Mouse (Mus musculus): ENCODE measurements around the gene Jph3.
A peak's percentile ranks its signal among the peaks of the same experiment; 100 is the strongest.

Jph3 gene

GRCm38 (mm10) chr8:121730646-121731045 is 1.2 kb downstream of the Jph3 start:
- no peak for DNase-seq

DNA sequence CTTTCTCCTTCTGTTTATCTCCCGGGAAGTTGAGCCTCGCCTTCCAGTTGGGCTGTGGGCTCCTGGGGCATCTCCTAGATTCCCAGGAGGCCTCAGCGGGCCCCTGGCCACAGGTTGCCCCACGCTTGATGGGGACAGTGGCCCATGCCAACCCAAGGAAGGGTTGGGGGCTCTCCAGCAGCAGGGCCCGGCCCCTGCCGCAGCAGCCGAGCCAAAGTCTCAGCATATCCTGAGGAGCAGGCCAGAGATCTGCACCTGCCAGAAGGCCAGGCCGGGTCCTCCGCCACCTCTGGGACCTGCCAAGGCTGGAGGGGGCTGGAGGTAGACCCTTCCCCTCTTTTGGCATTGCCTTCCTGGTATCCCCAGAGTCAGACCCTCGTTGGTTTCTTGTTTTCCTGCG is 1.6 kb downstream of the Jph3 start:
- no peak for DNase-seq

DNA sequence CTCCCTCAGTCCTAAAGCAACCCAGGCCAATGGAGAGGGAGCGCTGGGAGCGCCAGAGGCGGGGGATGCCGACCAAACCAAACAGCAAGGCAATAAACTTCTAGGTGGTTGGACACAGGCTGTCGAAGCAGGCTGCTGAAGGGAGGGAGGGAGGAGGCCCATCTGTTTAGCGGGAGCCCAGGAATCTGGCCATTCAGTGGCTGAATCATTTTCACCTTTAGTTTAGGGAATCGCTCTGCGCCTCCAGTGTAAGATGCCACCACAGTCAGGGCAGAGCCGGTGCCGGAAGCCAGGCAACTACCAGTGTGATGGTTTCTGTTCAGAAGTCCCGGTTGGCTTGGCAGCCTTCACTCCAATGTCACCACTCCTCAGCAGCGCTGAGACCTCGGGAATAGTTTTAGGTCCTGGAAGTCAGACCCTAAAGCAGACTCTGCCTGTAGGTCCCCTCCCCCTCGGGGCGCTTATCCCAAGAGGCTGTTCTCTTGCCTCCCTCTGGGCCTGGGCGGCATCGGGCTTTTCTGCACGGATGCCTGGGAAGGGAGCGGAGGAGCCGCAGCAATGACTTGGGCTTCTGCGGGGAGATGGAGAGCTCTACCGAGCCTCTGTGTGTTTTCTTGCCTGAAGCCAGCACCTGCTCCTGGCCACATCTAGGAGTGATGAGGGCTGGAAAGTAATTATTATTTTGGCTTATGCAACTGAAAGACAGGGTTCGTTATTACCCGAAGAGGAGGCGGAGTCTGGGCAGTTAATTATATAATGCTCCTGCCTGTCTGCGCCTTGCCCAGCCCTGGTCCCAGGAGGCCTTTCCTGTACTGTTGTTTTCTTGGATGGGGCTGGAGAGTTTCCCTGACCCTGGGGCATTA is 2.3 kb downstream of the Jph3 start:
- no peak for DNase-seq

- DNase-seq: no peak
Observed at GRCm38 (mm10) chr8:121732334-121732665, 2.9 kb downstream of the Jph3 start.

DNA sequence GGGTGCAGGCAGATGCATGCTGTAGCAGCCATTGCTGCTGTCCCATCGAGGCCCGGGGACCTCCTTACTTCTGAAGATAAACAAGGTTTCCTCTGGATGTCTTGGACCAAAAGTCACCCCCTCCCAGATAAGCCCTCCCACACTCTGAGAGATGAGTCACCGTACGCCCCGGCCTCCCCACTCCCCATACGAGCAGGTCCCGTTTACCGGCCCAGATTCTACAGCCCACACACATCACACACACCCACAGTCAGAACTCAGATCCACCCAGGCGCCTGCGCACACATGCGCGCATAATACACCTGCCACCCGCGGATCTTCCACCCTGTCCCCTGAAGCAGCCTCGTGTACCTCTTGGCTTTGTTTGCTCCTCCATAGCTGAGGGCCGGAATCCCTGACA is 4.8 kb downstream of the Jph3 start:
- DNase-seq: no peak

- DNase-seq: peak; percentile 44
Observed at GRCm38 (mm10) chr8:121736236-121736635, 6.8 kb downstream of the Jph3 start.

DNA sequence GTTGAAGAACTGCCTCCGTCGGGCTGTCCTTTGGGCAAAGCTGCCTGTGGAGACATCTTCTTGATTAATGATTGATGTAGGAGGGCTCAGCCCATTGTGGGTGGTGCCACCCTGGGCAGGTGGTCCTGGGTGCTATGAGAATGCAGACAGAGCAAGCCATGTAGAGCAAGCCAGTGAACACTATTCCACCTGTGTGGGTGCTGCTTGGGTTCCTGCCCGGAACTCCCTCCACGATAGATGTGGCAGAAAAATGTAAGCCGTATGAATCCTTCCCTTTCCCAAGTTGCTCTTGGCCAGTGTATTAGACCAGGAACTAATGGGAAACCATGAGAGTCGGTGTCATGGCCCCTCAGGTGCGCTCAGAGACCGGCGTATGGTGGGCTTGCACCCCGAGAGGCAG is 11.3 kb downstream of the Jph3 start:
- no peak for DNase-seq

- no peak for DNase-seq
Observed at GRCm38 (mm10) chr8:121749501-121749900, 20.1 kb downstream of the Jph3 start.

GRCm38 (mm10) chr8:121750512-121750911 is 21.1 kb downstream of the Jph3 start:
- peak; percentile 16 for DNase-seq

DNA sequence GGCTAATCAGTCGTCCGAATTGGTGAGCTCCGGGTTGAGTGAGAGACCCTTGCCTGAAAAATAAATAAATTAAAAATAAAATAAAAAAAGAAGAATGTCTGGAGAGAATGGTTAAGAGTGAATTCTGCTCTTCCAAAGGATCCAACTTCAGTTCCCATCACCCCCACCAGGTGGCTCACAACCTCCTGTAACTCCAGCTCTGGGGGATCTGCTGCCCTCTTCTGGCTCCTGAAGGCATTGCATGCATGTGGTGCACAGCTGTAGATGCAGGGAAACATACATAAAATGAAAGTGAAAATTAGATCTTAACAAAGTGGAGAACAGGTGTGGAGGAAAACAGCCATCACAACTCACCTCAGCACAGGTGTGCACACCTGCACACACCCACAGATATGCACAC is 22.0 kb downstream of the Jph3 start:
- peak; percentile 78 for DNase-seq

DNA sequence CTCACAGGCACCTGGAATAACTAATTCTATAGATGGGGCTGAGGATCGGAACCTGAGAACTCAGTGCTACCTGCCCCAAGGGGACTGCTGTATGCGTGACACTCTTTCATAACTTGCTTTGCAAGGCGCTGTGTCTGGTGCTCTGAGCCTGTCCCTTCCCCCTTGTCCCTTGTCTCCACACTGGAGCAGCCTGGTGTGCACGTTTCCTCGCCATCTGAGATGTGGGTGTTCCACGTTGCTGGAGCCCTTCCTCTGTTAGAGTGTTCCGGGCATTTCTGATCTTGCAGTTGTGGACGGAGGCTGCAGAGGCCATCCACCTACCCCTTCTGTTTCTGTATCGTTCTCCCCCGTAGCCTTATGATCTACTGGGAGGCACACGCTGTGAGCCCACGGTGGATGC is 29.0 kb downstream of the Jph3 start:
- DNase-seq: no peak

GRCm38 (mm10) chr8:121760484-121760883 is 31.1 kb downstream of the Jph3 start:
- DNase-seq: no peak

DNA sequence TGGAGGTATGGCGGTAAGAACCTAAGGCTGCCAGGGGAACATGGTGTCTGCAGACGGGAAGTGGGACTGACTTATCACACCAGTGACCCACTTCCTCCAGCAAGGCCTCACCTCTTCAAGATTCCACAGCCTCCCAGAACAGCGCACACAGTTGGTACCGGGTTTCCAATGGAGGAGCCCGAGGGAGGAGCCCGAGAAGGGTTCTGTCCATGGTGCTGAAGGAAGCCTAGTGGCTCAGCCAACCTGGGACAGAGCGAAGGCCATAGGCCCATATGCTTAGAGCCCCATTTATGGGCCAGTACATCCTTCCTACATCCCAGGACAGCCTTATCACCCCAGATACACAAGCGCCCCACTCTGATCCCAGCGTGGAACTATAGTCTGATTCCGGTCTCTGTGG is 32.1 kb downstream of the Jph3 start:
- peak; percentile 62 for DNase-seq

GRCm38 (mm10) chr8:121762999-121763699 is 33.7 kb downstream of the Jph3 start:
- DNase-seq: no peak

- no peak for DNase-seq
Observed at GRCm38 (mm10) chr8:121763700-121764013, 34.2 kb downstream of the Jph3 start.

- no peak for DNase-seq
Observed at GRCm38 (mm10) chr8:121765594-121766138, 36.2 kb downstream of the Jph3 start.

GRCm38 (mm10) chr8:121769095-121769494 is 39.7 kb downstream of the Jph3 start:
- no peak for DNase-seq

GRCm38 (mm10) chr8:121769621-121770020 is 40.2 kb downstream of the Jph3 start:
- DNase-seq: no peak

DNA sequence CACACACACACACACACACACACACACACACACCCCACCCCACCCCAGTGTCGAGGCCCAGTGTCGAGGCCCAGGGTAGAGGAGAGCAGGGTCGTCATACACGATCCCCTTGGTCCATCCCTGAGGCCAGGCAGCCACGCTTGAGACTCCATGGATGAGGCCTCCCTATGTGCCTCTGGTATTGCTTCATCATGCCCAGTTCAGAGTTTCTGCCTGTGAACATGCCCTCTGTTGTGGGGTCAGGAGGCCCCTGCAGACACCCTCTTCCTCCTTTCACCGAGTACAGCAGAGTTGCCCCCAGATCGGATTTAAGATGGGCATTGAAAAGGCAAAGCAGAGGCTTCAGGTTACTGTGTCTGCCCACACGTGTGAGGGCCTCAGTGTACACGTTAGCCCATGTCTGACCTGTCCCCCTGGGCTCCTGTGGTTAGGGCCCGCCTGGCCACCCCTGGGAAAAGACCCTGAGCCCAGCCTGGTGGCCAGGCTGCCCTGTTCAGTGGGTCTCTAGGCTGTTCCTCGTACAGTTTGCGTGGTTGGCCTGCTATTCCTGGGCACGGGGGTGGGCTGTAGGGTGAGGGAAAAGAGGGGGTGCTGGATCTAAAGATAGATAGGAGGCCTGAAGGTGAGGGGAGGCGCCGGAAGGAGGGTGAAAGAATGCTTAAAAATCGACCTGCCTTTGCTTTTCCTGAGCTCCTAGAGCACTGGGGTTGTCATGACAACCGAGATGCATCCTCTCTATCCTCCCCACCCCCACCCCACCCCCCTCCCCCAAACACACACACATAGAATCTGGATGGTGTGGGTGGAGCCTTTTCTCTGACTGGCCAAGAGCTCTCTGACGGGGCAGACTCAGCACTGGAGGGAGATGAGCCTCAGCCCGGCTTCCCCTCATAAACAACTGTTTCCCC is 41.7 kb downstream of the Jph3 start:
- no peak for DNase-seq

DNA sequence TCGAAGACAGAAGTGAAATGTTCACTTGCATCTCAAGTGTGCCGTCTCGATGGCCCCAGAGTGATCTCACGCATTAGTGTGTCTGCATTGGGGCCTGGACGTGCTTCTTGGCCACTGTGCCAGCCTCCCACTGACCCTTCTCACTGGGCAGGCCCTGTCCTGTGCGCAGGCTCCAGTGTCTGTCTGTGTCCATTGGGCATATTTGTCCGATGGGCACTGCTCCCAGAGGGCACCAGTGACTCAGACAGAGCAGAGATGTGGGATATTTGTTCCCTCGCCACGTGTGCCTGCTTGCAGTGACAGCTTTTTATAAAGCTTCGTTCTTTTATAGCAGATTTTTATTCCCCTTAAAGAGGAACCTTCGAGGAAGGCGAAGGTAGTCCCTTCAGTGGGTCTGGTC is 44.5 kb downstream of the Jph3 start:
- no peak for DNase-seq

DNA sequence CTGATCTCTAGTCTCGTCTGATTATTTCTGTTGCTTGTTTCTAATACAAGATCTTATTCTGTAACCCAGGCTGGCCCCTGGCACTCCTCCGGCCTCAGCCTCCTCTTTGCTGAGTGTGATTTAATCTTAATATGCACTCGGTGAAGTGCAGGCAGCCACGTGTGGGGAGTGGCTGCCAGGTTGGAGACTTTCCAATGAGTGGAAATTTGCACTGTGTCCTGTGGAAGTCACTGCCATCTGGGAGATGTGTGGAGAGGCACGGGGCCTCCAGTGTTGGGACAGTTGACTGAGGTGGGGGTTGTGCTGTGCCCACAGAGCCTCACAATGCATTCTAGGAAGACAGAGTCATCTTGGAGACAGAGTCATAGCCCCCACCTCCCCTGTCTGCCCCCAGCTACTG is 53.1 kb downstream of the Jph3 start:
- no peak for DNase-seq

DNA sequence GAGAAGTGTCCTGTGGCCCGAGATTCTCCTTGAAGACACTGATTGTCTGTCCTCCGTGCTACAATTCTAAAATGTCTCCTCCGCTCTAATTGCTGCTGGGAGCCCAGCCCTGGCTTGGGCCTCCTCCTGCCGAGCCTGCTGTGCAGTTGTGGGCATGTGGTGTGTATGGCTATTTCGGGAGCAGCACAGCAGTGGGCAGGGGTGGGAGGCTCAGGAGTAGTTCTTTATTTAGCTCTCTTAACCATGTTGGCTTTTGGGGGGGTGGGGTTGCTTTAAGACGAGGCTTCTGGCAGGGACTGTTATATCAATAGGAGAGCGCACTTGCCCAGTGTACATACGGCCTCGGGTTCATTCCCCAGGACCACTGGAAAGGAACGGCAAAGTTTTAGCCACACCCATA is 57.1 kb downstream of the Jph3 start:
- no peak for DNase-seq

- DNase-seq: no peak
Observed at GRCm38 (mm10) chr8:121788786-121789185, 59.4 kb downstream of the Jph3 start.
